Mouse (Mus musculus) thymus, postnatal 36 days (tissue): ENCODE results near the gene Gm10486.
"Not testable (repeated sequence)": the region's sequence is repeated elsewhere in the genome, so short reads cannot be mapped to it uniquely, and the experiment has no call there.

Experiments used
- DNase-seq, 2 experiments: peaks; one replicate each; pipeline ENCODE4 v3.0.0; 2022; ENCODE audit warnings: mixed read lengths in 2 of 2

Gene Gm10486

GRCm38 (mm10) chrX:35067084-35067483, at the start of gene Gm10486:
Gm10486 (plus strand) TSS chrX:35067384.
- not testable (repeated sequence) for DNase-seq
